Mouse (Mus musculus): ENCODE results near the gene Psd4.

GRCm38 (mm10) chr2:24397115-24397514 lies 29.7 kb downstream of the Psd4 start:
- TF ChIP-seq GATA1 (IDR thresholded peaks at IDR 0.05; ENCODE audit: borderline replicate concordance, low read length) (no peak), FLI1 (IDR thresholded peaks at IDR 0.05; ENCODE audit: low read length) (no peak)

Measured in megakaryocyte, embryonic 14.5 days (primary cell).